Mouse (Mus musculus): Measurements from ENCODE around the gene Acrbp.

- TF ChIP-seq POLR2A (IDR thresholded peaks at IDR 0.05; ENCODE audit: insufficient read length, low read depth) (no peak), TCF12 (IDR thresholded peaks at IDR 0.05; ENCODE audit: insufficient read depth, poor library complexity, severe bottlenecking) (no peak), SRF (IDR thresholded peaks at IDR 0.05; ENCODE audit: control insufficient read depth, insufficient read length, low read depth) (no peak)
Observed at GRCm38 (mm10) chr6:125094843-125095242, 45.4 kb downstream of the Acrbp start.

All from myocyte (in vitro differentiated cells).